Mouse (Mus musculus) stomach, postnatal 0 days (tissue): ENCODE measurements at regions not wholly inside any gene's neighbourhood (a gene's known extent, or its start where the extent isn't known, plus 50 kb on each side); places are given as distances from the start of the nearest gene placed in this dataset.

Experiments used
- CTCF ChIP-seq: IDR thresholded peaks from 2 replicates; pipeline ENCODE4 v1.5.1; 2016; ENCODE audit warnings: antibody characterized with exemption, low read depth, mild to moderate bottlenecking, moderate library complexity
- EP300 ChIP-seq: optimal IDR thresholded peaks from 2 replicates; pipeline ENCODE3; 2016; ENCODE audit warnings: antibody characterized with exemption

- TF ChIP-seq CTCF (no peak), EP300 (no peak)
Measured at GRCm38 (mm10) chr1:98668595-98668994, 247.7 kb downstream of the Slco6d1 start.
